In genomic region chr1:71203581-71203980, GRCm38 (mm10) we compare ENCODE assay signal across 18 mouse cellular contexts.
A peak's percentile ranks its signal among the peaks of the same experiment; 100 is the strongest.
DNase-seq lines count a peak whose midpoint lies in the region; ATAC-seq and TF ChIP-seq lines count a peak whose summit lies in the region.
"Had no signal": no experiment of that assay in that cellular context is flagged by ENCODE, and none has a peak within 500 bp of the region (broad histone marks: within the 10 kb centered on the region; RNA-seq: fewer than 3 reads in every experiment).

No protein-coding gene starts in this region.

- TF ChIP-seq POLR2A in kidney, adult 2 months (IDR thresholded peaks at IDR 0.05; ENCODE audit: low read depth, low read length), result no peak
- no peak for TF ChIP-seq POLR2A in liver, adult 2 months (IDR thresholded peaks at IDR 0.05; ENCODE audit: extremely low read depth, insufficient read depth, low read length)

- H3K4me2 ChIP-seq in liver, embryonic 12.5 days, result no peak overlapping the region
- H3K4me2 ChIP-seq: embryonic facial prominence, embryonic 12.5 days; forebrain, embryonic 13.5 days; forebrain, embryonic 15.5 days had no signal

- no peak overlapping the region for H3K9ac ChIP-seq in liver, adult 2 months (ENCODE audit: low read depth, low read length)
- H3K9ac ChIP-seq in liver, embryonic 12.5 days, result no peak overlapping the region
- H3K9ac ChIP-seq: embryonic facial prominence, embryonic 12.5 days; forebrain, embryonic 13.5 days; forebrain, embryonic 15.5 days; forebrain, postnatal 0 days had no signal

- no peak overlapping the region for H3K27ac ChIP-seq in kidney, adult 2 months (ENCODE audit: insufficient read depth, low read depth, low read length)
- no peak overlapping the region for H3K27ac ChIP-seq in liver, adult 2 months (replicated peaks; ENCODE audit: insufficient read depth, low read depth, low read length)
- H3K27ac ChIP-seq in liver, embryonic 12.5 days, result no peak overlapping the region
- H3K27ac ChIP-seq: embryonic facial prominence, embryonic 10.5 days; embryonic facial prominence, embryonic 12.5 days; forebrain, embryonic 13.5 days; forebrain, embryonic 15.5 days had no signal

- H3K4me3 ChIP-seq in kidney, adult 2 months (ENCODE audit: insufficient read depth, low read depth, low read length), result no peak overlapping the region
- no peak overlapping the region for H3K4me3 ChIP-seq in liver, adult 2 months (ENCODE audit: insufficient read depth, low read depth, low read length)
- H3K4me3 ChIP-seq in liver, embryonic 12.5 days, result no peak overlapping the region
- H3K4me3 ChIP-seq: embryonic facial prominence, embryonic 10.5 days; embryonic facial prominence, embryonic 12.5 days; forebrain, embryonic 13.5 days; forebrain, embryonic 15.5 days had no signal

- WGBS in kidney, adult 2 months, result 66% methylated on average over 4 of the region's 4 CpGs
- 43% methylated on average over 4 of the region's 4 CpGs for WGBS in liver, adult 2 months
- 59% methylated on average over 4 of the region's 4 CpGs for WGBS in liver, embryonic 12.5 days (ENCODE audit: insufficient replicate concordance)

- ATAC-seq in liver, embryonic 12.5 days, result no peak
- no peak for ATAC-seq in granulocyte monocyte progenitor cell, adult 5-6 weeks (replicated peaks; ENCODE audit: poor library complexity, severe bottlenecking)
- ATAC-seq: forebrain, embryonic 13.5 days; forebrain, embryonic 15.5 days; forebrain, postnatal 0 days had no signal

- TF ChIP-seq CTCF in kidney, adult 2 months (conservative IDR thresholded peaks at IDR 0.05; ENCODE audit: insufficient read depth, insufficient read length, low read depth, low read length), result no peak
- no peak for TF ChIP-seq CTCF in liver, adult 2 months (IDR thresholded peaks at IDR 0.05; ENCODE audit: low read depth, low read length)

- no peaks in the 10 kb centered on the region for H3K27me3 ChIP-seq in kidney, adult 2 months (replicated peaks; ENCODE audit: control insufficient read depth, insufficient read depth, low read length)
- no peaks in the 10 kb centered on the region for H3K27me3 ChIP-seq in liver, adult 2 months (ENCODE audit: control insufficient read depth, insufficient read depth, low read length)
- no peaks in the 10 kb centered on the region for H3K27me3 ChIP-seq in liver, embryonic 12.5 days (replicated peaks)
- H3K27me3 ChIP-seq: embryonic facial prominence, embryonic 12.5 days; forebrain, embryonic 13.5 days; forebrain, embryonic 15.5 days had no signal

- H3K4me1 ChIP-seq in kidney, adult 2 months (ENCODE audit: control insufficient read depth, insufficient read depth, low read length), result no peaks in the 10 kb centered on the region
- no peaks in the 10 kb centered on the region for H3K4me1 ChIP-seq in liver, adult 2 months (ENCODE audit: control insufficient read depth, insufficient read depth, low read length)
- no peaks in the 10 kb centered on the region for H3K4me1 ChIP-seq in liver, embryonic 12.5 days
- H3K4me1 ChIP-seq: embryonic facial prominence, embryonic 10.5 days; embryonic facial prominence, embryonic 12.5 days; forebrain, embryonic 13.5 days; forebrain, embryonic 15.5 days had no signal

- no peaks in the 10 kb centered on the region for H3K36me3 ChIP-seq in kidney, adult 2 months (ENCODE audit: control insufficient read depth, insufficient read depth, low read length)
- no peaks in the 10 kb centered on the region for H3K36me3 ChIP-seq in liver, adult 2 months (ENCODE audit: control insufficient read depth, insufficient read depth, low read length)
- H3K36me3 ChIP-seq in liver, embryonic 12.5 days, result no peaks in the 10 kb centered on the region
- H3K36me3 ChIP-seq: embryonic facial prominence, embryonic 10.5 days; embryonic facial prominence, embryonic 12.5 days; forebrain, embryonic 15.5 days had no signal

- H3K9me3 ChIP-seq in liver, embryonic 12.5 days (replicated peaks), result no peaks in the 10 kb centered on the region
- H3K9me3 ChIP-seq: embryonic facial prominence, embryonic 10.5 days; embryonic facial prominence, embryonic 12.5 days; forebrain, embryonic 13.5 days; forebrain, embryonic 15.5 days had no signal

- no peaks in the 10 kb centered on the region for H3K79me2 ChIP-seq in liver, adult 2 months (ENCODE audit: control insufficient read depth, insufficient read depth, low read length)

- peak; percentile 3 for DNase-seq in kidney, adult 2 months
- DNase-seq in kidney, adult 18-20 months, result no peak
- peak; percentile 19 for DNase-seq in liver, adult 2 months (ENCODE audit: extremely low read depth, low read depth, low spot score)
- peak; percentile 7 for DNase-seq in brain, adult 2 months (ENCODE audit: low read depth, low spot score)
- DNase-seq: adrenal gland, adult 8-10 months; adrenal gland, postnatal 14 days; cerebellum, adult 11-12 months; cerebellum, adult 2 months; cerebellum, adult 9-10 months; cerebellum, postnatal 10 days; cerebellum, postnatal 25 days; forebrain, postnatal 0 days had no signal
